ENCODE assay signal across 8 mouse cellular contexts in the genomic region with DNA sequence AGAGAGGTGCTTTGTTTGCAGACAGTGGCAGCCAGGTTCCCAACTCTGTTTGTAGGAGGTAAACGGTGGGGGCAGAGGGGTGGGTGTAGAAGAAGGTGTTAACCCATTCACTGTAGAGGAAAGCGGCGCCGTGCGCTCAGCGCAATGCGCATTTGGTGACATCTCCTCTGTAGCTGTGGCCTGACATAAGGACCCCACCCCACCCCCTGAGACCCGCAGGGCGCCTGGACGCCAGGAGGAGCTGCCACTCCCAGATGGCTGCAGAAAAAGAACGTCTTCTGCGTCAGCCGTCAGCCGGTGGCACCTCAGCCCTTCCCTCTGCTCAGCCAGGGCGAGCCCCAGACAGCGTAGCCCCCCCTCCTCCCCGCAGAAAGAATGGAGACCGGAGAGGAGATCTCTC. TPM values are rescaled to one million over a fixed set of nuclear protein-coding genes. Genes with fewer than 3 reads are reported as not detected.
DNase-seq lines count a peak whose midpoint lies in the region; ATAC-seq and TF ChIP-seq lines count a peak whose summit lies in the region.

No protein-coding gene starts in this region.

- peaks cover 4% of the 10 kb centered on the region for H3K36me3 ChIP-seq in embryonic facial prominence, embryonic 13.5 days
- H3K36me3 ChIP-seq in lung, embryonic 14.5 days (ENCODE audit: insufficient read depth) = 0 out of 2 replicates have a peak, but pooled peaks cover 11% of the 10 kb centered on the region
- H3K36me3 ChIP-seq in stomach, embryonic 16.5 days (ENCODE audit: control insufficient read depth, insufficient read depth, low read length) = no peaks in the 10 kb centered on the region
- no peaks in the 10 kb centered on the region for H3K36me3 ChIP-seq in thymus, adult 2 months (ENCODE audit: control insufficient read depth, insufficient read depth, low read length)

- no peaks in the 10 kb centered on the region for H3K9me3 ChIP-seq in embryonic facial prominence, embryonic 13.5 days
- H3K9me3 ChIP-seq in lung, embryonic 14.5 days (ENCODE audit: low read depth, low read length) = no peaks in the 10 kb centered on the region
- H3K9me3 ChIP-seq in stomach, embryonic 16.5 days (replicated peaks; ENCODE audit: control insufficient read depth, low read length) = no peaks in the 10 kb centered on the region

- TF ChIP-seq CTCF in lung, embryonic 14.5 days (IDR thresholded peaks at IDR 0.05; ENCODE audit: low read depth) = peak; percentile 12; the same call in 1 of the 2 replicates
- TF ChIP-seq CTCF in thymus, adult 2 months (IDR thresholded peaks at IDR 0.05; ENCODE audit: borderline replicate concordance, control insufficient read depth, extremely low read depth, insufficient read depth, low read length, poor library complexity) = no peak

- peaks cover 4% of the 10 kb centered on the region; the same call in 1 of the 2 replicates for H3K27me3 ChIP-seq in embryonic facial prominence, embryonic 13.5 days
- no peaks in the 10 kb centered on the region for H3K27me3 ChIP-seq in lung, embryonic 14.5 days (ENCODE audit: insufficient read depth, low read length)
- no peaks in the 10 kb centered on the region for H3K27me3 ChIP-seq in stomach, embryonic 16.5 days (ENCODE audit: control insufficient read depth, insufficient read depth, low read length)
- H3K27me3 ChIP-seq in thymus, adult 2 months (ENCODE audit: control insufficient read depth, insufficient read depth, low read length) = peaks cover 2% of the 10 kb centered on the region; the same call in 1 of the 2 replicates

- H3K4me2 ChIP-seq in embryonic facial prominence, embryonic 13.5 days = peak overlapping the region; percentile 72
- H3K4me2 ChIP-seq in lung, embryonic 14.5 days = peak overlapping the region; percentile 70
- H3K4me2 ChIP-seq in stomach, embryonic 16.5 days (ENCODE audit: low read depth, low read length) = peak overlapping the region; percentile 75

- TF ChIP-seq POLR2A in thymus, adult 2 months (IDR thresholded peaks at IDR 0.05; ENCODE audit: control insufficient read depth, extremely low read depth, insufficient read depth, low read length, poor library complexity) = no peak

- peak; percentile 24 for DNase-seq in adrenal gland, postnatal 10 days
- DNase-seq in adrenal gland, postnatal 36 days = no peak
- DNase-seq in heart, postnatal 25 days (ENCODE audit: low spot score) = peak; percentile 34
- peak; percentile 52 for DNase-seq in lung, embryonic 14.5 days
- no peak for DNase-seq in thymus, adult 2 months

- ATAC-seq in embryonic facial prominence, embryonic 13.5 days (ENCODE audit: insufficient number of reproducible peaks, insufficient read depth, low FRiP score, low TSS enrichment, low read depth) = no peak
- 0 out of 2 replicates have a peak, but pooled peaks have one; percentile 39 for ATAC-seq in lung, embryonic 14.5 days (ENCODE audit: insufficient read depth)
- peak; percentile 53; the same call in 1 of the 2 replicates for ATAC-seq in stomach, embryonic 16.5 days (ENCODE audit: insufficient read depth, low FRiP score)
- no peak for ATAC-seq in monocyte, adult 5-6 weeks (replicated peaks; ENCODE audit: insufficient number of reproducible peaks, low FRiP score, low TSS enrichment, poor library complexity, severe bottlenecking)

- WGBS in embryonic facial prominence, embryonic 13.5 days = under 1% methylated on average over 18 of the region's 18 CpGs
- 2% methylated on average over 18 of the region's 18 CpGs for WGBS in lung, embryonic 14.5 days
- WGBS in stomach, embryonic 16.5 days = 4% methylated on average over 18 of the region's 18 CpGs
- WGBS in thymus, adult 2 months = 15% methylated on average over 18 of the region's 18 CpGs

- H3K27ac ChIP-seq in embryonic facial prominence, embryonic 13.5 days = no peak overlapping the region
- H3K27ac ChIP-seq in lung, embryonic 14.5 days (ENCODE audit: low read depth) = no peak overlapping the region
- no peak overlapping the region for H3K27ac ChIP-seq in stomach, embryonic 16.5 days (ENCODE audit: low read length)
- no peak overlapping the region for H3K27ac ChIP-seq in thymus, adult 2 months (ENCODE audit: control insufficient read depth, insufficient read depth, low read length)

- H3K4me3 ChIP-seq in embryonic facial prominence, embryonic 13.5 days = peak overlapping the region; percentile 39
- peak overlapping the region; percentile 23; the same call in 1 of the 2 replicates for H3K4me3 ChIP-seq in lung, embryonic 14.5 days (ENCODE audit: low read depth, low read length)
- H3K4me3 ChIP-seq in stomach, embryonic 16.5 days (replicated peaks; ENCODE audit: low read length) = peak overlapping the region; percentile 36
- no peak overlapping the region for H3K4me3 ChIP-seq in thymus, adult 2 months (ENCODE audit: control insufficient read depth, insufficient read depth, low read length)

- intact Hi-C loops in heart, postnatal 25 days (cut with DNase I) = loop anchor here (2.0 to 5.0 kb wide), 3 partner anchors 16 to 131 kb away; partner anchors contain the start of gene Cradd

- H3K9ac ChIP-seq in embryonic facial prominence, embryonic 13.5 days = peak overlapping the region; percentile 68
- peak overlapping the region; percentile 47 for H3K9ac ChIP-seq in lung, embryonic 14.5 days
- peak overlapping the region; percentile 54; the same call in 1 of the 2 replicates for H3K9ac ChIP-seq in stomach, embryonic 16.5 days (ENCODE audit: low read length)

- H3K4me1 ChIP-seq in embryonic facial prominence, embryonic 13.5 days = peaks cover 51% of the 10 kb centered on the region
- peaks cover 11% of the 10 kb centered on the region; the same call in 1 of the 2 replicates for H3K4me1 ChIP-seq in lung, embryonic 14.5 days (ENCODE audit: insufficient read depth)
- peaks cover 20% of the 10 kb centered on the region for H3K4me1 ChIP-seq in stomach, embryonic 16.5 days (ENCODE audit: control insufficient read depth, insufficient read depth, low read length)
- H3K4me1 ChIP-seq in thymus, adult 2 months (replicated peaks; ENCODE audit: control insufficient read depth, insufficient read depth, low read length) = peaks cover 3% of the 10 kb centered on the region; the same call in 1 of the 2 replicates

RNA-seq across cellular contexts. Expression of gene Socs2, which starts 18.5 kb away (rescaled TPM):
- 10 to 100 TPM; 30.0 to 34.1 TPM for total RNA-seq in adrenal gland, postnatal 10 days (2021)
- total RNA-seq in adrenal gland, postnatal 36 days (2021) = 10 to 100 TPM; 25.3 to 26.5 TPM
- 56.2 and 69.9 TPM in 2 replicates for polyA plus RNA-seq in embryonic facial prominence, embryonic 13.5 days (2015; fragmentation: Nextera tagmentation; extraction: Ambion mirVana)
- total RNA-seq in heart, postnatal 25 days (2021) = 10 to 100 TPM; 46.3 to 59.1 TPM
- polyA plus RNA-seq in lung, embryonic 14.5 days (2014; fragmentation: Nextera tagmentation; extraction: Ambion mirVana) = 124 and 129 TPM in 2 replicates
- polyA plus RNA-seq in stomach, embryonic 16.5 days (2015; fragmentation: Nextera tagmentation; extraction: Ambion mirVana) = 24.3 and 27.0 TPM in 2 replicates
- total RNA-seq in monocyte, adult 5-6 weeks (2017) = 0.76 to 3.0 TPM (median 2.7 TPM) in 3 replicates
- polyA plus RNA-seq in thymus, adult 2 months (2012; rRNA removed) = 18.4 and 19.4 TPM in 2 replicates

Comparison
In these comparisons a context has a peak if more than half of its experiments do, and no peak if none do; other contexts are left out.
1. DNase-seq: peak in adrenal gland, postnatal 10 days (single experiment), heart, postnatal 25 days (single experiment) and lung, embryonic 14.5 days (single experiment); none in adrenal gland, postnatal 36 days (0 of 2) and thymus, adult 2 months (single experiment).
2. ATAC-seq: peak in lung, embryonic 14.5 days (single experiment) and stomach, embryonic 16.5 days (single experiment); none in embryonic facial prominence, embryonic 13.5 days (single experiment) and monocyte, adult 5-6 weeks (single experiment).
3. Peak in every context shown above with its lines, with median percentiles within 50 percentile points of each other: H3K4me2 ChIP-seq and H3K9ac ChIP-seq.